Comparison of ENCODE assay signal across 8 mouse cellular contexts in the genomic region with DNA sequence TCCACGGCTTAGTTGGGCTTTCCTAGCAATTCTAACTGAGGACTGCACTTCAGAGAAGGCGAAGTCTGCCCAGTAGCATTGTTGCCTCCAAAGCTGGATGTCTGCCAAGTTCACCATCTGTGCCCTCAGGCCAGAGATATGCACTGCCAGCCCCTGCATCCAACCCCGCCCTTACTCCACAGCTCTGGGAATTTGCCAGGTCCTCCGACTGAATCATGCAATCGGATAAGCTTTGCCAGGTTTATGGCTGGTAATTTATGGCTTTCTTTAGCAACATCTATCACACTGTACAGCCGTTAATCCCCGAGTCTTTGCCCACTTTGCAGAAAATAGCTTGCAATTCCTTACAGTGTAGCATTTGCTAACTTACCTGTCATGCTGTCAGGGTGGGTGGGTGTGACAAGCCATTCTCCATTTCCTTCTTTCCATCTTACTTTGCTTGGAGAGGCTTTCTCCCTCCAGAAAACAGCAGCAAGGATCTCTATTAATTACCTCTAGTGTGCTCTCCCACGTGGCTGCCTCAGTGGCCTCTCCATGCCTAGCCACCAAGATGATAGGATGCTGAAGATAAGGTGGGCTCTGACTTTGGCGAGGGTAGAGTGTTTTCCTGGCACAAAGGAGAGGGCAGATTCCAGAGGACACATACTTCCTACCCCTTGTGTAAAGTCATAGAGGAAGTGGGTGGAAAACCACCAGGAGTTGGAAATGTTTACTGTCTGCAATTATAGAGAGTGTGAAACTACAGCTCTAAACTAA.
DNase-seq lines count a peak whose midpoint lies in the region; ATAC-seq and TF ChIP-seq lines count a peak whose summit lies in the region.

No protein-coding gene starts in this region.

- H3K4me3 ChIP-seq in hindbrain, embryonic 13.5 days = no peak overlapping the region
- H3K4me3 ChIP-seq in hindbrain, embryonic 10.5 days = no peak overlapping the region
- H3K4me3 ChIP-seq in intestine, postnatal 0 days (ENCODE audit: low read depth, low read length) = no peak overlapping the region
- no peak overlapping the region for H3K4me3 ChIP-seq in limb, embryonic 13.5 days
- no peak overlapping the region for H3K4me3 ChIP-seq in thymus, adult 2 months (ENCODE audit: control insufficient read depth, insufficient read depth, low read length)

- TF ChIP-seq POLR2A in thymus, adult 2 months (IDR thresholded peaks at IDR 0.05; ENCODE audit: control insufficient read depth, extremely low read depth, insufficient read depth, low read length, poor library complexity) = no peak

- 43% methylated on average over 9 of the region's 9 CpGs for WGBS in hindbrain, embryonic 13.5 days
- WGBS in hindbrain, embryonic 10.5 days = 87% methylated on average over 9 of the region's 9 CpGs
- WGBS in intestine, postnatal 0 days = 8% methylated on average over 9 of the region's 9 CpGs
- 14% methylated on average over 9 of the region's 9 CpGs for WGBS in limb, embryonic 13.5 days
- 26% methylated on average over 9 of the region's 9 CpGs for WGBS in thymus, adult 2 months

- TF ChIP-seq CTCF in intestine, postnatal 0 days (IDR thresholded peaks at IDR 0.05; ENCODE audit: low read depth) = no peak
- TF ChIP-seq CTCF in thymus, adult 2 months (IDR thresholded peaks at IDR 0.05; ENCODE audit: borderline replicate concordance, control insufficient read depth, extremely low read depth, insufficient read depth, low read length, poor library complexity) = no peak

- H3K36me3 ChIP-seq in hindbrain, embryonic 13.5 days = no peaks in the 10 kb centered on the region
- no peaks in the 10 kb centered on the region for H3K36me3 ChIP-seq in hindbrain, embryonic 10.5 days
- H3K36me3 ChIP-seq in intestine, postnatal 0 days (ENCODE audit: control insufficient read depth, insufficient read depth) = no peaks in the 10 kb centered on the region
- no peaks in the 10 kb centered on the region for H3K36me3 ChIP-seq in limb, embryonic 13.5 days
- no peaks in the 10 kb centered on the region for H3K36me3 ChIP-seq in thymus, adult 2 months (ENCODE audit: control insufficient read depth, insufficient read depth, low read length)

- peak overlapping the region; percentile 42 for H3K27ac ChIP-seq in hindbrain, embryonic 13.5 days
- H3K27ac ChIP-seq in hindbrain, embryonic 10.5 days = no peak overlapping the region
- no peak overlapping the region for H3K27ac ChIP-seq in intestine, postnatal 0 days (ENCODE audit: low read depth, low read length)
- no peak overlapping the region for H3K27ac ChIP-seq in limb, embryonic 13.5 days
- H3K27ac ChIP-seq in thymus, adult 2 months (ENCODE audit: control insufficient read depth, insufficient read depth, low read length) = no peak overlapping the region

- DNase-seq in hindbrain, embryonic 10.5 days (ENCODE audit: low spot score) = no peak
- DNase-seq in cerebellum, adult 18-20 months = peak; percentile 98 to 99
- DNase-seq in gastrocnemius, adult 18-20 months (ENCODE audit: low spot score) = peak; percentile 47
- DNase-seq in ovary, postnatal 36 days (ENCODE audit: low spot score) = peak; percentile 66
- DNase-seq in thymus, adult 2 months = no peak

- H3K4me2 ChIP-seq in hindbrain, embryonic 13.5 days = no peak overlapping the region
- 0 out of 2 replicates have a peak overlapping the region, but pooled peaks have one; percentile 21 for H3K4me2 ChIP-seq in intestine, postnatal 0 days (replicated peaks; ENCODE audit: low read depth)
- 0 out of 2 replicates have a peak overlapping the region, but pooled peaks have one; percentile 5 for H3K4me2 ChIP-seq in limb, embryonic 13.5 days (replicated peaks)

- peaks cover 48% of the 10 kb centered on the region for H3K4me1 ChIP-seq in hindbrain, embryonic 13.5 days (replicated peaks)
- H3K4me1 ChIP-seq in hindbrain, embryonic 10.5 days (replicated peaks) = peaks cover 14% of the 10 kb centered on the region
- H3K4me1 ChIP-seq in intestine, postnatal 0 days (replicated peaks; ENCODE audit: control insufficient read depth, insufficient read depth, low read length) = peaks cover 3% of the 10 kb centered on the region; the same call in 1 of the 2 replicates
- H3K4me1 ChIP-seq in limb, embryonic 13.5 days = peaks cover 22% of the 10 kb centered on the region
- H3K4me1 ChIP-seq in thymus, adult 2 months (replicated peaks; ENCODE audit: control insufficient read depth, insufficient read depth, low read length) = no peaks in the 10 kb centered on the region

- H3K9ac ChIP-seq in hindbrain, embryonic 13.5 days = no peak overlapping the region; the same call in 1 of the 2 replicates
- no peak overlapping the region for H3K9ac ChIP-seq in intestine, postnatal 0 days (ENCODE audit: low read depth, low read length)
- H3K9ac ChIP-seq in limb, embryonic 13.5 days = no peak overlapping the region

- ATAC-seq in hindbrain, embryonic 13.5 days (ENCODE audit: low FRiP score) = peak; percentile 77
- peak; percentile 95 for ATAC-seq in intestine, postnatal 0 days
- ATAC-seq in limb, embryonic 13.5 days (ENCODE audit: low FRiP score, low read depth) = peak; percentile 85

- H3K9me3 ChIP-seq in hindbrain, embryonic 13.5 days = no peaks in the 10 kb centered on the region
- H3K9me3 ChIP-seq in hindbrain, embryonic 10.5 days = no peaks in the 10 kb centered on the region
- no peaks in the 10 kb centered on the region for H3K9me3 ChIP-seq in intestine, postnatal 0 days (ENCODE audit: control insufficient read depth)
- H3K9me3 ChIP-seq in limb, embryonic 13.5 days = no peaks in the 10 kb centered on the region

- no peaks in the 10 kb centered on the region for H3K27me3 ChIP-seq in hindbrain, embryonic 13.5 days
- H3K27me3 ChIP-seq in hindbrain, embryonic 10.5 days (ENCODE audit: insufficient read depth, poor library complexity, severe bottlenecking) = no peaks in the 10 kb centered on the region
- H3K27me3 ChIP-seq in intestine, postnatal 0 days (replicated peaks; ENCODE audit: control insufficient read depth, insufficient read depth, low read length) = no peaks in the 10 kb centered on the region
- H3K27me3 ChIP-seq in limb, embryonic 13.5 days = peaks cover 16% of the 10 kb centered on the region
- H3K27me3 ChIP-seq in thymus, adult 2 months (ENCODE audit: control insufficient read depth, insufficient read depth, low read length) = no peaks in the 10 kb centered on the region

Comparison
In these comparisons a context has a peak if more than half of its experiments do, and no peak if none do; other contexts are left out.
1. DNase-seq: peak in cerebellum, adult 18-20 months (2 of 2), gastrocnemius, adult 18-20 months (single experiment) and ovary, postnatal 36 days (single experiment); none in hindbrain, embryonic 10.5 days (single experiment) and thymus, adult 2 months (single experiment).
2. Peak in every context shown above with its lines, with median percentiles within 50 percentile points of each other: ATAC-seq.